Mouse (Mus musculus): ENCODE measurements around the gene Rnf187.

DNA sequence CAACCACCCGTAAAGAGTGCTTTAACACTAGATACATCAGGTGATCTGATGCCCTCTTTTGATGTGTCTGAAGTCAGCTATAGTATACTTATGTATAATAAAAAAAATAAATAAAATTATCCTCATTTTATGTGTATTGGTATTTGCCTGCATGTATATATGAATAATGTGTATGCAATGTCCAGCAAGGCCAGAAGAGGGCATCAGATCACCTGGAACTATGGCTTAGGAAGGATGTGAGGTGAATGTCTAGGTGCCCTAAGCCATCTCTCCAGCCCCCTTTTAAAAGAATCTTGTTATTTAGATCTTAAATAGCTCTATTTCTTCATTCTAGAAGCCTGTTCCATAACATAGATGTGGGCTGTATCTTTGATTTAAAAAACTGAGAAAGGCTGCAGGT lies 28.6 kb upstream of the Rnf187 start:
- TF ChIP-seq CTCF (IDR thresholded peaks at IDR 0.05; ENCODE audit: borderline replicate concordance, insufficient read depth, low read depth, low read length) (no peak), POLR2A (IDR thresholded peaks at IDR 0.05; ENCODE audit: borderline replicate concordance, insufficient read depth, low read length) (no peak)
